Mouse (Mus musculus) embryo, embryonic 11.5 days (tissue): ENCODE results near the gene Igfbp4.

ENCODE experiments used
- DNase-seq: peaks from one replicate; pipeline ENCODE4 v3.0.0-alpha.2; 2012; ENCODE audit warnings: low read depth, low spot score

Gene Igfbp4

DNA sequence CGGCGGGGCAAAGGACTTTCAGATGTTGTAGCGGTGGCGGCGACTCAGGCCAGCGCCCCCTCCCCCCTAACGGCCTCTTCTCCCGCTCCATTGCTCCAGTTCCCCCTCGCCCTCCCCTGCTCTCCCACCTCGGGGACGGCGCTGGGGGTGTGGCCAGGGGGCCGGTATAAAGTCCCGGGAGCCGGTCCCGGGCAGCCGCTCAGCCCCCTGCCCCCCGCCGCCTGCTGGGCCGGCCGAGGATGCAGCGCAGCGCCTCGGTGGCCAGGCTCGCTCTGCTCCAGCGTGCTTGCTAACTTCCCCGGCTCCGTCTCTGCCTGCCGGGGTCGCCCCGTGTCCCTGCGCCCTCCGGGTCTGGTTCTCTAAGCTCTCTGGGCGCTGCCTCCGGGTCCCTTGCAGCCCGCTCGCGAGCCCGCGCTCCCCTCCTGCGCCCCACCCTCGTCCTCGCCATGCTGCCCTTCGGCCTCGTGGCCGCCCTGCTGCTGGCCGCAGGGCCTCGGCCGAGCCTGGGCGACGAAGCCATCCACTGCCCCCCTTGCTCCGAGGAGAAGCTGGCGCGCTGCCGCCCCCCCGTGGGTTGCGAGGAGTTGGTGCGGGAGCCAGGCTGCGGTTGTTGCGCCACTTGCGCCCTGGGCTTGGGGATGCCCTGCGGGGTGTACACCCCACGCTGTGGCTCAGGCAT is at the start of gene Igfbp4:
Gene Igfbp4, plus strand, starts transcription at position 194 of the 679 bp plus-strand sequence.
- DNase-seq: no peak

DNA sequence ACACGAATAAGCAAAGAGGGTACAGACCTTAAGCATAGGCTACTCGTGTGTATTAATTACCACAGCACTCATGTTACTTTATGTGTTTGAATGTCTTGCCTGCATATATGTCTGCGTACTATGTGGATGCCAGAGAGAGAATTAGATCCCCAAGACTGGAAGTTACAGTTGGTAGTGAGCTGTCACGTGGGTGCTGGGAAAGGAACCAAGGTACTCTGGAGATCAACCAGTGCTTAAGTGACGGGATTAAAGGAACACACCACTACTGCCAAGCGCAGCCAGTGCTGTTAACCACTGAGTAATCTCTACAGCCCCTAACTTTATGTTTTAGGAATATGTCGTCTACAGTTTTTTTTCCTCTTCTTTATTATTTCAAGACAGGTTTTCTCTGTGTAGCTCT is 45.1 kb upstream of the Igfbp4 start:
- no peak for DNase-seq

DNA sequence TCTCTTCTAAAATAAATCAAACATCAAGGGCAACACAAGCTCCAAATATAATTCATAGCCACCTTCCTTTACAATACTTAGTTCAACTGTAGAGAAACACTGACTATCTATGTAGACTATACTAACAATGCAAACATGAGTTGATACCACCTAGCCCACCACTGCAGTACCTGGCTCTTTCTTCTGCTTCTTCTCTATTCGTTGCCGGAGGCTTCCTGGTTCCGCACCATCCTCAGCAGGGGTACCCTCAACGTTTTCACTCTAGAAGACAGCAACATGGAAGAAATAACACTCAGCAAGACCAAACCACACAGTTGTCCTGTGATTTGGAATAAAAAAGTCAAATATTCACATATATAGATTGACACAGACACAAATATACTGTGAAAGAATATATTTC is 43.4 kb upstream of the Igfbp4 start:
- DNase-seq: no peak

DNA sequence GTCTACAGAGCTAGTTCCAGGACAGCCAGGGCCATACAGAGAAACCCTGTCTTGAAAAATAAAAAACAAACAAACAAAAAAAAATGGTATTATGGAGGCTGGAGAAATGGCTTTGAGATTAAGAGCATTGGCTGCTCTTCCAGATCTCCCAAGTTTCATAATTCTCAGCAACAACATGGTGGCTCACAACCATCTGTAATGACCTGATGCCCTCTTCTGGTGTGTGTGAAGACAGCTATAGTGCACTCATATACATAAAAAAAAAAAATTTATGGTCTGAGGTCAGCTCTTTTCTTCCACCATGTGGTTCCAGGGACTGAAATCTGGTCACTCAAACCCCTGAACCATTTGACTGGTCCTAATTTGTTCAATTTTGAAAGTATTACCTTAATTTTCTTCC is 42.3 kb upstream of the Igfbp4 start:
- DNase-seq: no peak

DNA sequence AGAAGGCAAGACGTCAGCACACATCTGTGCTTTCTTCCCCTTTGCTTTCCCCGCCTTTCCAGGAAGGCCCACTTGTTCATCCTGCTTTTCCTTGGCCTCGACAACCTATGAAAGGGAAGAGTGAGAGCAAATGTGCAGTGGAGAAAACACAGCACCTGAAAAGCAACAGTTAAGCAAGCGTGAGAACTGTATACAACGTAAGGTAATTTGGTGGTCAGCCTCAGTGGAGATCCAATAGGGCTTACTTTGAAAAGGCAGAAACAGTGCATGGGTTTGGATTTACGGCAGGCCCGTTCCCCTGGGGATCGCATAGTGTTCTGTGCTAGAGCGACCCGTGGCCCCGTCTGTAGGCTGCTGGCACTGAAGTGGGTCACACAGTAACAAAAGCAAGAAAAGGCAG is 41.8 kb upstream of the Igfbp4 start:
- no peak for DNase-seq

DNA sequence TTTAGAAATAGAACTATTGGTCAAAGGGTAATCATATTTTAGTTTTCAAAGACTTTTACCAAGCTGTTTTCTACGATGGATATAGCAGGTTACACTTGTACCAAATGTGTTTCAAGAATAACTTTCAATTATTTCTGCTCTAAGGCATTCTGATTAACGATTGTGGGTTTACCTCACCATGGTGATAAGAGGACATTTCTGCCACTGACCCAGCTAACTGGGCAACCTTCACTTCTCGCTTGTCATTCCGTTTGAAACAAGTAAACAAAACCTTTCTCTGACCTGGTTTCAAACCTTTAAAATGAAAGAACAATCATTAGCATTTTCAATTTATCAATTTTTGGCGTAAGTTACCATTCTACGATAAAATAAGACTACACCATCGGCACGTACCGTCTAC is 34.3 kb upstream of the Igfbp4 start:
- DNase-seq: no peak

DNA sequence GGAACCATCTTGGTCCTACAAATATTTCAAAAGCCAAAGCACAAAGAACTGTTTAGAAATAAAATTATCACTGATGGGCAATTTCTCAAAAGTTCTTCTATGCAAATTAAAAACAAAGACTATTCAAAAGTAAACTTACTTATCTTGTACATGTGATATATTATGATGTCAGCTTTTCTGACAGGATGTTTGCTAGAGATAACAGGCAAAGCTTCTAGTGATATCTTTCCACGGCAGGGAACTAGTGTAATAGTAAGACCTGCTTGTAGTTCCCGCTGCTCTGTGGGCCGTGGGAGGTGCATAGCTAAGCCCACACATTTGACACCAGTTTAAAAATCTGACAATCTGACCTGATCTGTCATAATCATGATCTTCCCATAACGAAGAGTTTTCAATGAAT is 30.9 kb upstream of the Igfbp4 start:
- DNase-seq: no peak

DNA sequence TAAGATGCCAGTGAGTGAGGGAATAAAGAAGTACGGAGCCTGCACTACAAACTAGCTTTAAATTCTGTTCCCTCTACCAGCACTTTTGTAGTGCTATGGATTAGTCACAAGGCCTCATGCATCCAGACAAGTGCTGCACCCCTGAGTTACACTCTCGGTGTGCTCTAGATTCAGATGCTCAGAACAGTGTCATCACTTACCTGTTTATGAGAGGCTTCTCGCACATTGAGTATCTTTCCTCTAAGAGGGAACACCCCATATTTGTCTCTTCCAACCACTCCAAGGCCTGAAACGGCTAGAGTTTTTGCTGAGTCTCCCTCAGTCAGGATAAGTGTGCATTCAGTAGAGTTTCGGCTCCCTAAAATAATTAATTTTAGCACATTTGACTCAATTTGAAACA is 30.3 kb upstream of the Igfbp4 start:
- no peak for DNase-seq

DNA sequence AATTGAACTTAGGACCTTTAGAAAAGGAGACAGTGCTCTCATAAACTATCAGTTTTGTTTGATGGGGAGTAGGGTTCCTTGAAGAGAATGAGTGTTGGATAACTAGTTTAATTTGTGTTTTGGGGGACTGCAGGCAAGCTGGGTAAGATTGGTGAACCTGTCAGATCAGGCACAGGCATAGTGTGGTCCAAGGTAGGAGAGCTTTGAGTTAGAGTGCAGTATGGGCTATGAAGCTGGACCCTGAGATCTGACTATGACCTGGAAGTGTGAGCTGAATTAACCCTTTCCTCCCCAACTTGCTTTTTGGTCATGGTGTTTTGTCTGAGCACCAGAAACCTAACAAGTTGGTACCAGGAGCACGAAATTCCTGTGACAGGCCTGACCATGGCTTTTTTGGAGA is 27.2 kb upstream of the Igfbp4 start:
- no peak for DNase-seq

DNA sequence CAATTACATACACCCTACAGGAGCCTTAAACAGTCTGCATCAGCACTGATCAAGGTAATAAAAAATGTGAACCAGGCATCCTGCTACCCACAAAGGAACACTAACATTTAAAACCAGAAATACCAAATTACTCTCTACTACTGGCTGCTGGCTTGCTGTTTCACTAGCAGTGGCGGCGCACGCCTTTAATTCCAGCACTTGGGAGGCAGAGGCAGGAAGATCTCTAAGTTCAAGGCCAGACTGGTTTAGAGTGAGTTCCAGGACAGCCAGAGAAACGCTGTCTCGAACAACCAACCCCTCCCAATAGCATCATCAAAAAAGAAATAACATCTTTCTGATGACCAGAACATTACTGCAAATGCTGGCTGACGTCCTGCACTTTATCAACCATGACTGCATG is 21.2 kb upstream of the Igfbp4 start:
- no peak for DNase-seq

DNA sequence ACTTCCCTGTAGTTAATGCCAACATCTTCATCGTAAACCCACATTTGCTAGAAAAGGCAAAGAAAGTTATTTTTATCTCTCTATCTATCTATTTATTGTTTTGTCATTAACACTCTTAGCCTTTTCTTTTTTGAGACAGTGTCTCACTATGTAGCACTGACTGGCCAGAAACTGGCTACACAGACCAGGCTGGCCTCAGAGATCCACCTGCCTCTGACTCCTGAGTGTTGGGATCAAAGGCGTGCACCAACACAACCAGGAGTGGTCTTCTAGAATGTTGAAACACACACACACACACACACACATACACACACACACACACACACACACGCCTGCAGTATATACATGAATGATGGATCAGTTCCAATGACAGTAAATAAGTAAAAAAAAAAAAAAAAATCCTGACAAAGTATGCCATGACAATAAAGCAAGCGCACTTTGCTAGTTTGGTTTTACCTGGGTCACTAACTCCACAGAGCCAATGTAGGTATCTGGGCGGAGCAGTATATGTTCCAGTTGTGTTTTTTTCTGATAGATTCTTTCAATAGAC is 18.6 kb upstream of the Igfbp4 start:
- DNase-seq: no peak

DNA sequence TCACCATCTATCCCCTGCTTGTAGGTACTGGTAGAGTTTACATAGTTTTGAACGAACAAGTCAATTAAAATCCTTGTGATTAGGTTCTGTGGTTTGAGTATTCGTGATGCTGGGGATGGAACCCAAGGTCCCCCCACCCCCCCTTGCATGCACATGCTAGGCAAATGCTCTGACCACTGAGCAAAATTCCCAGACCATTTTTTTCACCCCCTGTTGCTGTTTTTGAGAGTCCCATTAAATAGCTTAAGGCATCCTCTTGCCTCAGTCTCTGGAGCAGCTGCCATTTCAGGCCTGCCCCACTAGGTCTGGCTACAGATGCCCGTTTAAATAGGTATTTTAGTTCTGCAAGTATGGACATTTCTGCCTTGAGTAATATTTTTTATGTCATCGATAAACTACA is 17.9 kb upstream of the Igfbp4 start:
- DNase-seq: no peak

DNA sequence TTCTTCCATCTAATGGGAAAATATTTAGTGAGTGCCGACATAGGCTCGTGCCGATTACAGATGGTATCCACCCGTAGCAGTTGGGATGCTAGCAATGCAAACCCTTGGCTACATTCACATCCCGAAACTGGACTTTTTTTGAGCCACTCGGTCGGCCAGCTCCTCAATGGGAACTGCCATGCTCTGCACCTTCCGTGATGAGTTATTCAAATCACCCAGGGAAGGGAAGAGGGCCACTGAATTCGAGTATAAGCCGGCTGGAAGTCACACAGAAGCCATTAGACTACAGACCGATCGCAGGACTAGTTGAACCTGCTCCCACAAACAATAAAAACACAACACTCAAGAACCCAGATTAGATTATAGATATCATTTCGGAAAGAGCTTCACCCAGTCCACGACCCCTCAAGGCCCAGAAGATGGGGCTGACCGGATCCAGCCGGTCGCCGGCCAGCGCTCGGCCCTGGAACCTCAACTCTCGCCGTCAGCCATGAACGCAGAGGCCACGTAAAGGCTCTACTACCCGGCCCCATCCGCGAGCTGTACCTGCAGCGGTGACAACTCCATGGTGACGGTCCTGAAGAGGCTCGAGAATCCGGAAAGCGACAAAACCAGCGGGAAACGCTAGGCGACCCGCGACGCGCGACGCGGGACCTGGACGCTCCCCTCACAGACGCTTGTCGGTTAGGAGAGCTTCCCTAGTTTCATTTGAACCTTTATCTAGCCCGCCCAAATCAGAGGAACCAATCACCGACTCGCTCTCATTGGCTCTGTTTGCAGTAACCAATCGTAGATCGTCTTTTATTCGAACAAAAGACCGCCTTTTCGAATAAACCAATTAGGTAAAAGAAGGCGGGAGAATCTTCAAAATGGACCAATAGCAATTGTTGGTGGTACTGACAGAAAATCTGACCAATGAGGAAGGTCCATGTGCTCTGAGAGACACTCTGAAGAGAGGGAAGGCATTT is 17.3 kb upstream of the Igfbp4 start, which contains the start of gene Top2a:
Gene Top2a, minus strand, starts transcription at position 690 of the 968 bp plus-strand sequence.
- peak; percentile 96 for DNase-seq

DNA sequence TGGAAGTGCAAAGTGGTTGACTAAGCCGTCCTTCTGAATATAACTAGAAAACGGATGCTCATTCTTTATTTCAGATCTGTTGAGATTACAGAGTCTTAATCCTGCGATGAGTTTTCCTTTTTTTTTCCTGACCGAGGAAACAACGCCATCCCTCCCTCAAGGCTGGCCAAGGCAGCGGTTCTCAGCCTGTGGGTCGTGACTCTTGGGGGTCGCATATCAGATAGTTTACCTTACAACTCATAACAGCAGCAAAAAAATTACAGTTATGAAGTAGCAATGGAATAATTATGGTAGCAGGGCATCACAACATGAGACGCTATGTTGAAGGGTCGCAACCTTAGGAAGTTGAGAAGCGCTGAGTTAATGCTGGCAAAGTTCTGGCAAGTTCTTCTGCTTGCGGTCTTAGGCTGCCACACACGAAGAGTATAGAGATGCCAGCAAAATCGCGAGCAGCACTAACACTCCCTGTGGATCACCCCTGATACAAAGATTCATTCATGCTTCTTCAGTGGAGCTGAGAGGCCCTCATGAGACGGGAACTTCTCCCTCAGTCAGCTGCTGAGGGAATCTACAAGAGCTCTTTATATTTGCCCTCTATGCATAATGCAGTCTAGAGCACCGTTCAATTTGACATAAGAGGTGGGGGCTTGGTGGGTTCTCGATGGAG is 16.4 kb upstream of the Igfbp4 start:
- no peak for DNase-seq

DNA sequence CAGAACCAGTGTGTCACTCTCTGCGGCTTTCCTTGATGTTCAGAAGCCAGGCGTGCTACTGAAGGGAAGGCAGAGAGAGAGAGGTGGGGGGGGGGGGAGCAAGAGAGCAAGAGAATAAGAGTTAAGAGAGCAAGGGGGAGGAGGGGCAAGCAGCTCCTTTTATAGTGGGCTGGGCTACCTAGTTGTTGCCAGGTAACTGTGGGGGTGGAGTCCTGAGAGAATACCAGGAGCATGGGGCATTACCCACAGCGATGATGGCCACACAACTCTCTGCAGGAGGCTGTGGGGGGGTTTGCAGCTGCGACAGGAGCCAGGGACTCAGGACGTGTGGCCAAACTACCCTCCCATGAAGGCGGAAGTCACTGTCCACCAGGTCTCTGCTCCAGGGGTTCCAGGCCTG is 15.2 kb upstream of the Igfbp4 start:
- no peak for DNase-seq

DNA sequence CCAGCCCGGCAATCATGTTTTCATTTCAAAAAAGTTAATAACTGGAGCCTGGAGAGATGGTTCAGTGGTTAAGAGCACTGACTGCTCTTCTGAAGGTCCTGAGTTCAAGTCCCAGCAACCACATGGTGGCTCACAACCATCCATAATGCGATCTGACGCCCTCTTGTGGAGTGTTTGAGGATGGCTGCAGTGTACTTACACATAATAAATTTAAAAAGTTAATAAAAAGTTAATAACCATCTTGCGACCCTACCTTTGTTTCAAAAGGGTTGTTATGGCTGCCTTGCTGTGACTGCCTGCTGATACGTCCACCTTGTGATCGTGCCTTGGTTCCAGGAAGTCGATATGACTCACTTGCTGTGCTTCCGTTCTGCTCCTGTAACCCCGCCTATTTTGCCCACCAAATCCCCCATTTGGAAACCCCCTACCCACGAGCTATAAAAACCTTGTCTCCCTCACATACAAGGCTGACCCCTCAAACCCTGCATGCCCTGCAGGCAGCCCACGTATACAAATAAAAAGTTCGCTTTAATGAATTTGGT is 14.1 kb upstream of the Igfbp4 start:
- no peak for DNase-seq

DNA sequence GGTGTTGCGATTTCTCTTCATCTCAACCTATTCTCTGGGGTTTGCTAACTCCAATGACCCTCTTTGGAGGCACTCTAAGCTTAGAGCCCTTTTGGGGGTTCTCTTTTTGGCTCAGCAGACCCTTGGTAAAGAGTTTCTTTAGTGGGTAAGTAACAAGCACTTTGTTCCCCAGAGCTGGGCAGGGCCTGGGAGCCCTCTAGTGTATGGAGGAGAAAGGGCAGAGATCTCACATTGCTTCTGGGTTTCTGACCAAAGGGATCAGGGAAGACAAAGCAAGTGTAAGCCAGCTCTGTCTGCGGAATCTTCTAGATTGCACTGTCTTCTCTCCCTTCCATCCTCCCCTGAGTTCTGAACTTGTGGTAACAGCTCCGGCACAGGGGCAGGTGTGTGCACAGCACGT is 5.7 kb upstream of the Igfbp4 start:
- DNase-seq: no peak

DNA sequence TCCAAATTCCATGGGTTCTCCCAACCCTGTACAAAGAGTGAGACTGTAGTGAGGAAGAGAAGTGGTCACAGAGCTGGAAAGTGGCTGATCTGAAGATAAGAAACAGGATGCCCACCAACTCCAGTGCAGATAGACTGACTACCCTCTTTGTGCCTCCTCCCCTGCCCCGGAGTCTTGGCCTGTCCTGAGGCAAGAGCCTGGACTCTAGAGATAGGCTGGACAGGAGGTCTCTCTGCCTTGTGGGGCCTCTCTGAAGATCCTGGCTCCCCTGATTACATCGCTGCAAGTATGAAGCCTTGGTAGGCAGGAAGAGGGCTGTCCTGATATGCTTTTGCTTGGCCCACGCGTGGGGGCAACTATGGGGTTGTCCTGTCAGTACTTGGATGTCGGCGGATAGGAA is 4.8 kb upstream of the Igfbp4 start:
- no peak for DNase-seq

DNA sequence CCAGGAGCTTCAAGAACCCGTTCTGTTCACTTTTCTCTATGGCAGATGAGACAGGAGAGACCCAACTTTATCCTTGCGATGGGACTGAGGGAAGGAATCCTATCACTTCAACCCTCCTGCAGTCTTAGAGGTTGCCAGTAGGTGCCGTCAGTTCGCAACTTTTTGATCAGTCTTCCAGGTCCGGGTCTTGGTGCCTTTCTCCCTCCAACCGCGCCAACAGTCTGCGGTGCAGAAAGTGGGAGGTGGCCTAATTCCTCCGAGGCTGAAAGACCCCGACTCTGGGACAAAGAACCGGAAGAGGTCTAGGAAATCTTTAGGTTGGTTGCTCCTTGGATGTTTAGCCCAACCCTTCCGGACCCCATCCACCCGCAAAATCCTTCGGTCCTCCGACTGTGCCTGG is 1.3 kb upstream of the Igfbp4 start:
- peak; percentile 87 for DNase-seq

DNA sequence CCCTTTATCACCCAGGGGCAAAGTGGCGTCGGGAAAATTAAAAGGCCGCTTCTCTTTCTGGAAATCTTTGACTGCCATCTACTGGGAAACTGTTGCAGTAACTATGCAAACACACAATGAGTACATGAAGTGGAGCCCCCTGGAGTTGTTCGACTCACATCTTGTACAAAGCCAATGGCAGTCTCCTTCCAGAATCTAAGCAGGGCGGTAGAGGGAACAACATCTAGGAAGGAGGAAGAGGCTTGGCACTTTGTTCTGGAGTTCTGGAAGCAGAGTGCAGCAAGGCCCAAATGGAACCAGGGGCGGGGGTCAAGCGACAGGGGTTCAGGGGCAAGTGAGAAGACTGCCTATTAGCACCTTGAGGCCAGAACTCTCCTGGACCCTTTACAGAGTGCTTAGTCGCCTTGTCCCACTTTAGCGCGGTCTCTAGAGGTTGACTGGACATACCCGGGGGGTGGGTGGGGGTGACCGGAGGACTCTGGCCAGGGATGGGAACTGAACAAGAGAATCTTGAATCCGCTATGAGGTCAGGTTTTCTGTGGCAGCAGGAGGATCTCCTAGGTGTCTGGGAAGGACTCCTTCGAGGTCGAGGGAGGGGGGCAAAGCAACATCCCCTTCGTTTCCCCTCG is 584 bp upstream of the Igfbp4 start:
- no peak for DNase-seq
